Mouse (Mus musculus) C2C12 (cell line): ENCODE measurements at regions not wholly inside any gene's neighbourhood (a gene's known extent, or its start where the extent isn't known, plus 50 kb on each side); places are given as distances from the start of the nearest gene placed in this dataset.

Source experiments
- H3K27me3 ChIP-seq: one replicate; pipeline ENCODE4 v1.6.1; 2011; ENCODE audit not compliant: control insufficient read depth, insufficient read depth, insufficient read length
- H3K36me3 ChIP-seq: one replicate; pipeline ENCODE4 v1.6.1; 2011; ENCODE audit not compliant: control insufficient read depth, insufficient read depth
- H3K4me3 ChIP-seq: one replicate; pipeline ENCODE4 v1.5.1; 2011; ENCODE audit warnings: mild to moderate bottlenecking, control low read depth; ENCODE audit not compliant: poor library complexity, insufficient read depth, severe bottlenecking
- H3K79me2 ChIP-seq: one replicate; pipeline ENCODE4 v1.6.1; 2011; ENCODE audit not compliant: control insufficient read depth, insufficient read depth
- H3K79me3 ChIP-seq: one replicate; pipeline ENCODE4 v1.6.1; 2011; ENCODE audit warnings: low read depth, control low read depth
- H3ac ChIP-seq: one replicate; pipeline ENCODE3; 2011; ENCODE audit warnings: low read depth; ENCODE audit not compliant: control insufficient read depth, insufficient read length
- CEBPB ChIP-seq: IDR thresholded peaks from one replicate; pipeline ENCODE4 v1.6.1; 2011; ENCODE audit warnings: low read depth, mild to moderate bottlenecking, control low read depth, moderate library complexity
- CTCF ChIP-seq: IDR thresholded peaks from one replicate; pipeline ENCODE4 v1.5.1; 2011; ENCODE audit not compliant: control insufficient read depth, insufficient read depth, insufficient read length
- FOSL1 ChIP-seq: IDR thresholded peaks from one replicate; pipeline ENCODE4 v1.8.0; 2011; ENCODE audit warnings: mild to moderate bottlenecking, low read length; ENCODE audit not compliant: poor library complexity, insufficient read depth, severe bottlenecking
- MAX ChIP-seq: IDR thresholded peaks from one replicate; pipeline ENCODE4 v1.6.1; 2011; ENCODE audit warnings: mild to moderate bottlenecking, control low read depth
- MYOD1 ChIP-seq: IDR thresholded peaks from one replicate; pipeline ENCODE4 v1.6.1; 2011; ENCODE audit warnings: low read depth; ENCODE audit not compliant: control insufficient read depth, insufficient read length
- MYOG ChIP-seq: IDR thresholded peaks from one replicate; pipeline ENCODE4 v1.6.1; 2011; ENCODE audit not compliant: control insufficient read depth, insufficient read length; ENCODE audit errors: extremely low read depth
- USF1 ChIP-seq: IDR thresholded peaks from one replicate; pipeline ENCODE4 v1.6.1; 2011; ENCODE audit warnings: low read depth, mild to moderate bottlenecking, control low read depth, moderate library complexity

- Histone ChIP-seq H3K36me3 (no peaks in the 10 kb centered on the region), H3K27me3 (no peaks in the 10 kb centered on the region), H3K4me3 (no peak overlapping the region), H3K79me2 (no peaks in the 10 kb centered on the region), H3K79me3 (no peaks in the 10 kb centered on the region), H3ac (no peak overlapping the region)
- TF ChIP-seq CTCF (no peak), USF1 (no peak), MYOG (no peak), MYOD1 (no peak), CEBPB (no peak)
Measured at GRCm38 (mm10) chr1:72003424-72004278, 208.5 kb downstream of the Mreg start.

- no peaks in the 10 kb centered on the region for H3K79me3 ChIP-seq
- no peak for TF ChIP-seq CEBPB
- peak; percentile 66 for TF ChIP-seq MAX
- no peak for TF ChIP-seq MYOD1
- no peak for TF ChIP-seq USF1
- H3K27me3 ChIP-seq: no peaks in the 10 kb centered on the region
- H3K79me2 ChIP-seq: no peaks in the 10 kb centered on the region
- H3K4me3 ChIP-seq: no peak overlapping the region
- H3ac ChIP-seq: no peak overlapping the region
- no peaks in the 10 kb centered on the region for H3K36me3 ChIP-seq
Measured at GRCm38 (mm10) chr1:72002471-72003116, 209.5 kb downstream of the Mreg start.

- no peak overlapping the region for H3ac ChIP-seq
- H3K36me3 ChIP-seq: no peaks in the 10 kb centered on the region
- no peaks in the 10 kb centered on the region for H3K79me2 ChIP-seq
Measured at GRCm38 (mm10) chr1:72000741-72001140, 211.4 kb downstream of the Mreg start.

GRCm38 (mm10) chr1:71996828-71997227, 215.3 kb downstream of the Mreg start:
- H3K27me3 ChIP-seq: no peaks in the 10 kb centered on the region
- no peaks in the 10 kb centered on the region for H3K79me3 ChIP-seq
- no peaks in the 10 kb centered on the region for H3K36me3 ChIP-seq
- no peak for TF ChIP-seq CTCF
- TF ChIP-seq FOSL1: no peak
- TF ChIP-seq MYOD1: no peak
- no peak for TF ChIP-seq CEBPB
- TF ChIP-seq MAX: no peak
- TF ChIP-seq USF1: no peak
- TF ChIP-seq MYOG: no peak
- H3ac ChIP-seq: no peak overlapping the region
- H3K79me2 ChIP-seq: no peaks in the 10 kb centered on the region
- H3K4me3 ChIP-seq: no peak overlapping the region

More at GRCm38 (mm10) chr1:72000741-72001140, 211.4 kb downstream of the Mreg start:
- TF ChIP-seq MYOG (no peak), MYOD1 (no peak), CTCF (no peak), USF1 (no peak), FOSL1 (no peak), MAX (no peak), CEBPB (no peak)
- Histone ChIP-seq H3K4me3 (no peak overlapping the region), H3K27me3 (no peaks in the 10 kb centered on the region), H3K79me3 (no peaks in the 10 kb centered on the region)

- no peak for TF ChIP-seq FOSL1
- no peak for TF ChIP-seq MYOD1
- TF ChIP-seq MYOG: no peak
- no peak for TF ChIP-seq CEBPB
- no peak for TF ChIP-seq CTCF
- Histone ChIP-seq H3K79me3 (no peaks in the 10 kb centered on the region), H3K36me3 (no peaks in the 10 kb centered on the region), H3K27me3 (no peaks in the 10 kb centered on the region), H3K4me3 (no peak overlapping the region), H3ac (no peak overlapping the region), H3K79me2 (no peaks in the 10 kb centered on the region)
Measured at GRCm38 (mm10) chr1:71996234-71996619, 215.9 kb downstream of the Mreg start.

- Histone ChIP-seq H3K4me3 (no peak overlapping the region), H3K79me3 (no peaks in the 10 kb centered on the region), H3K79me2 (no peaks in the 10 kb centered on the region), H3K27me3 (no peaks in the 10 kb centered on the region), H3ac (no peak overlapping the region), H3K36me3 (no peaks in the 10 kb centered on the region)
- TF ChIP-seq MAX (no peak), CEBPB (no peak), MYOG (no peak)
Measured at GRCm38 (mm10) chr1:71995573-71996233, 216.4 kb downstream of the Mreg start.
